Mouse (Mus musculus) ES-Bruce4 (cell line): Measurements from ENCODE around the gene Edil3.

ENCODE experiments used
- CTCF ChIP-seq: IDR thresholded peaks from one replicate; pipeline ENCODE4 v1.8.1; 2011; ENCODE audit warnings: low read depth, low read length
- EP300 ChIP-seq: IDR thresholded peaks from 2 replicates; pipeline ENCODE4 v1.6.1; 2011; ENCODE audit warnings: low read depth, low read length; ENCODE audit not compliant: insufficient read depth
- POLR2A ChIP-seq: IDR thresholded peaks from one replicate; pipeline ENCODE4 v1.8.1; 2011; ENCODE audit warnings: low read length; ENCODE audit not compliant: insufficient read depth

- no peak for TF ChIP-seq POLR2A
- no peak for TF ChIP-seq CTCF
- TF ChIP-seq EP300, result no peak
These were observed 28.5 kb downstream of the Edil3 start for GRCm38 (mm10) chr13:88849739-88850138.
